Mouse (Mus musculus) hindbrain, embryonic 13.5 days (tissue): ENCODE measurements around the gene Rin2. TPM values are rescaled to one million over a fixed set of nuclear protein-coding genes. Genes with fewer than 3 reads are reported as not detected.
A peak's percentile ranks its signal among the peaks of the same experiment; 100 is the strongest.

Source experiments
- ATAC-seq: fragments of 200-750 bp; cut with Nextera tagmentation; 2 replicates; pipeline ENCODE4 v1.8.0; 2017; ENCODE audit warnings: moderate TSS enrichment; ENCODE audit not compliant: low FRiP score
- H3K27ac ChIP-seq: fragments of 300-500 bp; sonication (generic); 2 replicates; pipeline ENCODE4 v1.5.1; 2015; ENCODE audit warnings: inconsistent platforms, mild to moderate bottlenecking, moderate library complexity
- H3K27me3 ChIP-seq: fragments of 300-500 bp; sonication (generic); 2 replicates; pipeline ENCODE4 v1.6.1; 2015; ENCODE audit warnings: mild to moderate bottlenecking, inconsistent platforms
- H3K36me3 ChIP-seq: fragments of 300-500 bp; sonication (generic); 2 replicates; pipeline ENCODE4 v1.6.1; 2015; ENCODE audit warnings: mild to moderate bottlenecking, inconsistent platforms
- H3K4me1 ChIP-seq: fragments of 300-500 bp; sonication (generic); replicated peaks from 2 replicates; pipeline ENCODE4 v1.6.1; 2015; ENCODE audit warnings: inconsistent platforms
- H3K4me2 ChIP-seq: fragments of 300-500 bp; sonication (generic); 2 replicates; pipeline ENCODE4 v1.6.1; 2015; ENCODE audit warnings: inconsistent platforms, mild to moderate bottlenecking, moderate library complexity
- H3K4me3 ChIP-seq: fragments of 300-500 bp; sonication (generic); 2 replicates; pipeline ENCODE4 v1.5.1; 2015; ENCODE audit warnings: mild to moderate bottlenecking, inconsistent platforms
- H3K9ac ChIP-seq: fragments of 300-500 bp; sonication (generic); 2 replicates; pipeline ENCODE4 v1.6.1; 2015; ENCODE audit warnings: mild to moderate bottlenecking, inconsistent platforms
- H3K9me3 ChIP-seq: fragments of 300-500 bp; sonication (generic); 2 replicates; pipeline ENCODE4 v1.6.1; 2016; ENCODE audit warnings: inconsistent platforms
- WGBS: fragments of 180-500 bp; shearing (Covaris S2); methylation state at CpG from one replicate; pipeline ENCODE4 v1.1.7; 2015; 5-methylcytosine and 5-hydroxymethylcytosine counted together
- polyA plus RNA-seq: library from polyadenylated mRNA; unstranded; fragments of >200 nt; fragmentation: Nextera tagmentation; extraction: Ambion mirVana; gene quantifications from 2 replicates; pipeline ENCODE4 v1.2.1, GENCODE M21; 2015

The Rin2 gene
- 14.7 and 15.4 TPM in 2 replicates for polyA plus RNA-seq

GRCm38 (mm10) chr2:145675142-145675755 is at the start of gene Rin2:
Gene Rin2 (plus strand): TSS chr2:145675215.
- Histone ChIP-seq H3K4me2 (peak within 1 kb of the TSS; percentile 91), H3K27me3 (no peaks in the 10 kb centered on the region), H3K4me1 (peaks cover 26% of the 10 kb centered on the region), H3K27ac (peak within 1 kb of the TSS; percentile 75), H3K4me3 (peak within 1 kb of the TSS; percentile 74), H3K9me3 (no peaks in the 10 kb centered on the region), H3K36me3 (0 out of 2 replicates have a peak, but pooled peaks cover 3% of the 10 kb centered on the region), H3K9ac (peak within 1 kb of the TSS; percentile 78)
- ATAC-seq = peak; percentile 84
- WGBS = under 1% methylated on average over 33 of the region's 33 CpGs

- ATAC-seq = peak; percentile 52; the same call in 1 of the 2 replicates
- H3K4me1 ChIP-seq = peaks cover 13% of the 10 kb centered on the region; the same call in 1 of the 2 replicates
- no peak overlapping the region for H3K4me3 ChIP-seq
- H3K27ac ChIP-seq = peak overlapping the region; percentile 24; the same call in 1 of the 2 replicates
- no peaks in the 10 kb centered on the region for H3K27me3 ChIP-seq
- no peak overlapping the region for H3K9ac ChIP-seq
- WGBS = 57% methylated on average over 6 of the region's 6 CpGs
- no peak overlapping the region for H3K4me2 ChIP-seq
- H3K36me3 ChIP-seq = no peaks in the 10 kb centered on the region
- H3K9me3 ChIP-seq = no peaks in the 10 kb centered on the region
These were observed 43.8 kb upstream of the Rin2 start for GRCm38 (mm10) chr2:145631123-145631798.

GRCm38 (mm10) chr2:145631799-145632174 is 43.2 kb upstream of the Rin2 start:
- H3K27me3 ChIP-seq = no peaks in the 10 kb centered on the region
- no peak overlapping the region for H3K4me3 ChIP-seq
- H3K27ac ChIP-seq = peak overlapping the region; percentile 24; the same call in 1 of the 2 replicates
- no peak overlapping the region for H3K9ac ChIP-seq
- no peak overlapping the region for H3K4me2 ChIP-seq
- WGBS = 48% methylated on average over 4 of the region's 4 CpGs
- ATAC-seq = peak; percentile 61; the same call in 1 of the 2 replicates
- no peaks in the 10 kb centered on the region for H3K36me3 ChIP-seq
- peaks cover 13% of the 10 kb centered on the region; the same call in 1 of the 2 replicates for H3K4me1 ChIP-seq
- no peaks in the 10 kb centered on the region for H3K9me3 ChIP-seq

- H3K27ac ChIP-seq = no peak overlapping the region
- no peak for ATAC-seq
- H3K9ac ChIP-seq = no peak overlapping the region
- no peak overlapping the region for H3K4me3 ChIP-seq
- no peaks in the 10 kb centered on the region for H3K9me3 ChIP-seq
- H3K36me3 ChIP-seq = no peaks in the 10 kb centered on the region
- WGBS = 85% methylated on average over 5 of the region's 5 CpGs
- H3K27me3 ChIP-seq = no peaks in the 10 kb centered on the region
- no peak overlapping the region for H3K4me2 ChIP-seq
- H3K4me1 ChIP-seq = peaks cover 13% of the 10 kb centered on the region; the same call in 1 of the 2 replicates
These were observed 41.2 kb upstream of the Rin2 start for GRCm38 (mm10) chr2:145633811-145634210.

GRCm38 (mm10) chr2:145640255-145640984 is 34.6 kb upstream of the Rin2 start:
- WGBS = 84% methylated on average over 21 of the region's 21 CpGs
- Histone ChIP-seq H3K27ac (no peak overlapping the region), H3K9ac (no peak overlapping the region), H3K4me2 (no peak overlapping the region), H3K36me3 (no peaks in the 10 kb centered on the region), H3K27me3 (no peaks in the 10 kb centered on the region), H3K9me3 (no peaks in the 10 kb centered on the region), H3K4me1 (0 out of 2 replicates have a peak, but pooled peaks cover 4% of the 10 kb centered on the region), H3K4me3 (no peak overlapping the region)
- ATAC-seq = no peak

GRCm38 (mm10) chr2:145655373-145655960 is 19.5 kb upstream of the Rin2 start:
- no peak overlapping the region for H3K4me2 ChIP-seq
- H3K4me3 ChIP-seq = no peak overlapping the region
- H3K27me3 ChIP-seq = no peaks in the 10 kb centered on the region
- ATAC-seq = no peak
- no peak overlapping the region for H3K9ac ChIP-seq
- no peaks in the 10 kb centered on the region for H3K4me1 ChIP-seq
- no peaks in the 10 kb centered on the region for H3K9me3 ChIP-seq
- H3K36me3 ChIP-seq = no peaks in the 10 kb centered on the region
- WGBS = 32% methylated on average over 12 of the region's 12 CpGs
- no peak overlapping the region for H3K27ac ChIP-seq

GRCm38 (mm10) chr2:145656121-145656520 is 18.9 kb upstream of the Rin2 start:
- Histone ChIP-seq H3K4me1 (no peaks in the 10 kb centered on the region), H3K36me3 (no peaks in the 10 kb centered on the region), H3K4me3 (no peak overlapping the region), H3K9ac (no peak overlapping the region), H3K4me2 (no peak overlapping the region), H3K27me3 (no peaks in the 10 kb centered on the region), H3K27ac (no peak overlapping the region), H3K9me3 (no peaks in the 10 kb centered on the region)
- WGBS = 46% methylated on average over 3 of the region's 3 CpGs
- ATAC-seq = no peak

- Histone ChIP-seq H3K36me3 (no peaks in the 10 kb centered on the region), H3K4me2 (no peak overlapping the region), H3K9ac (no peak overlapping the region), H3K27ac (no peak overlapping the region), H3K27me3 (no peaks in the 10 kb centered on the region), H3K4me3 (no peak overlapping the region), H3K9me3 (no peaks in the 10 kb centered on the region), H3K4me1 (no peaks in the 10 kb centered on the region)
- ATAC-seq = no peak
- WGBS = 63% methylated on average over 1 of the region's 1 CpGs
These were observed 18.3 kb upstream of the Rin2 start for GRCm38 (mm10) chr2:145656716-145657115.

- 86% methylated on average over 6 of the region's 7 CpGs for WGBS
- Histone ChIP-seq H3K9ac (no peak overlapping the region), H3K36me3 (no peaks in the 10 kb centered on the region), H3K4me2 (no peak overlapping the region), H3K4me3 (no peak overlapping the region), H3K27ac (no peak overlapping the region), H3K9me3 (no peaks in the 10 kb centered on the region), H3K27me3 (no peaks in the 10 kb centered on the region), H3K4me1 (no peaks in the 10 kb centered on the region)
- ATAC-seq = no peak
These were observed 13.8 kb upstream of the Rin2 start for GRCm38 (mm10) chr2:145661242-145661641.

GRCm38 (mm10) chr2:145663899-145664298 is 11.1 kb upstream of the Rin2 start:
- no peak overlapping the region for H3K27ac ChIP-seq

GRCm38 (mm10) chr2:145664311-145664710 is 10.7 kb upstream of the Rin2 start:
- no peak overlapping the region for H3K27ac ChIP-seq
- no peak overlapping the region for H3K9ac ChIP-seq
- no peak overlapping the region for H3K4me2 ChIP-seq
- H3K9me3 ChIP-seq = no peaks in the 10 kb centered on the region
- no peak for ATAC-seq
- no peaks in the 10 kb centered on the region for H3K4me1 ChIP-seq
- no peaks in the 10 kb centered on the region for H3K36me3 ChIP-seq
- H3K27me3 ChIP-seq = no peaks in the 10 kb centered on the region
- WGBS = 82% methylated on average over 2 of the region's 2 CpGs
- H3K4me3 ChIP-seq = no peak overlapping the region

More at GRCm38 (mm10) chr2:145663899-145664298, 11.1 kb upstream of the Rin2 start:
- H3K27me3 ChIP-seq = no peaks in the 10 kb centered on the region
- H3K4me1 ChIP-seq = no peaks in the 10 kb centered on the region
- no peaks in the 10 kb centered on the region for H3K9me3 ChIP-seq
- no peak for ATAC-seq
- 84% methylated on average over 7 of the region's 7 CpGs for whole genome bisulfite sequencing
- no peaks in the 10 kb centered on the region for H3K36me3 ChIP-seq
- H3K4me3 ChIP-seq = no peak overlapping the region
- H3K9ac ChIP-seq = no peak overlapping the region
- no peak overlapping the region for H3K4me2 ChIP-seq

- H3K4me3 ChIP-seq = no peak overlapping the region
- no peaks in the 10 kb centered on the region for H3K4me1 ChIP-seq
- WGBS = 80% methylated on average over 4 of the region's 4 CpGs
- H3K27me3 ChIP-seq = no peaks in the 10 kb centered on the region
- H3K9me3 ChIP-seq = no peaks in the 10 kb centered on the region
- no peak overlapping the region for H3K27ac ChIP-seq
- H3K4me2 ChIP-seq = no peak overlapping the region
- no peak overlapping the region for H3K9ac ChIP-seq
- ATAC-seq = no peak
- no peaks in the 10 kb centered on the region for H3K36me3 ChIP-seq
These were observed 6.9 kb upstream of the Rin2 start for GRCm38 (mm10) chr2:145668135-145668534.
